Mouse (Mus musculus): Measurements from ENCODE around the gene Anxa4. TPM values are rescaled to one million over a fixed set of nuclear protein-coding genes. Genes with fewer than 3 reads are reported as not detected.

Anxa4 gene
- polyA plus RNA-seq, 1 experiment from 2014 or later: 6.2 TPM

DNA sequence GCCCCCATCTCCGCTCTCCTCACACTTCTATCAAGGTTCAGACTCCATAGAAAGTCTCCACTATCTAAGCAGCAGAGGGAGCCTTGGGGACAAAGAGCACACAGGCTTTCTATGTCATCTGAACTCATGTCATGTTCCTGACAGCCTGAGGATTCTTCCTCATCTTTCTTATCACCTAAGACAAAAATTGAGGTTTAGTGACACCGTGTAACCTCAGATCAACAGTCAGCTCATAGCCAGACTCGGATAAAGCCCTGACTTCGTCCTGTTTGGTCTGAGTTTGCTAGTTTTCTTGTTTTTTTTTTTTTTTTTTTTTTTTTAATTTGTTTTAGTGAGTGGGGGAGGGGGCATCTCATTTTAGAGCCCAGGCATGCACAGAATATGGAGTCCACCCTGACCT is 19.6 kb downstream of the Anxa4 start:
- Histone ChIP-seq H3K36me3 (no peaks in the 10 kb centered on the region), H3K4me2 (no peak overlapping the region), H3K27me3 (no peaks in the 10 kb centered on the region), H3K4me1 (replicated peaks) (no peaks in the 10 kb centered on the region), H3K4me3 (no peak overlapping the region), H3K27ac (no peak overlapping the region), H3K9ac (no peak overlapping the region), H3K9me3 (no peaks in the 10 kb centered on the region)
- no peak for ATAC-seq (ENCODE audit: low FRiP score)
- WGBS: 86% methylated on average over 4 of the region's 4 CpGs

- Histone ChIP-seq H3K9ac (no peak overlapping the region), H3K36me3 (no peaks in the 10 kb centered on the region), H3K27ac (no peak overlapping the region), H3K4me2 (no peak overlapping the region), H3K27me3 (no peaks in the 10 kb centered on the region), H3K4me3 (no peak overlapping the region), H3K4me1 (replicated peaks) (no peaks in the 10 kb centered on the region), H3K9me3 (no peaks in the 10 kb centered on the region)
- 88% methylated on average over 7 of the region's 7 CpGs for WGBS
- ATAC-seq (ENCODE audit: low FRiP score): no peak
Observed at GRCm38 (mm10) chr6:86772631-86773030, 20.8 kb downstream of the Anxa4 start.

- Histone ChIP-seq H3K4me2 (no peak overlapping the region), H3K9me3 (no peaks in the 10 kb centered on the region), H3K27me3 (no peaks in the 10 kb centered on the region), H3K4me1 (replicated peaks) (no peaks in the 10 kb centered on the region), H3K4me3 (no peak overlapping the region), H3K36me3 (no peaks in the 10 kb centered on the region), H3K27ac (no peak overlapping the region), H3K9ac (no peak overlapping the region)
- WGBS: 93% methylated on average over 4 of the region's 4 CpGs
- no peak for ATAC-seq (ENCODE audit: low FRiP score)
Observed at GRCm38 (mm10) chr6:86768938-86769337, 24.4 kb downstream of the Anxa4 start.

GRCm38 (mm10) chr6:86768186-86768776 is 25.1 kb downstream of the Anxa4 start:
- H3K36me3 ChIP-seq: no peaks in the 10 kb centered on the region
- no peak overlapping the region for H3K4me2 ChIP-seq
- ATAC-seq (ENCODE audit: low FRiP score): no peak
- no peak overlapping the region for H3K27ac ChIP-seq
- 85% methylated on average over 4 of the region's 4 CpGs for WGBS
- no peak overlapping the region for H3K9ac ChIP-seq
- H3K4me3 ChIP-seq: no peak overlapping the region
- no peaks in the 10 kb centered on the region for H3K4me1 ChIP-seq (replicated peaks)
- H3K27me3 ChIP-seq: no peaks in the 10 kb centered on the region
- no peaks in the 10 kb centered on the region for H3K9me3 ChIP-seq

GRCm38 (mm10) chr6:86767465-86767864 is 25.9 kb downstream of the Anxa4 start:
- Histone ChIP-seq H3K4me1 (replicated peaks) (no peaks in the 10 kb centered on the region), H3K9me3 (no peaks in the 10 kb centered on the region), H3K4me2 (no peak overlapping the region), H3K36me3 (no peaks in the 10 kb centered on the region), H3K4me3 (no peak overlapping the region), H3K27me3 (no peaks in the 10 kb centered on the region), H3K9ac (no peak overlapping the region), H3K27ac (no peak overlapping the region)
- no peak for ATAC-seq (ENCODE audit: low FRiP score)
- 75% methylated on average over 3 of the region's 3 CpGs for WGBS

DNA sequence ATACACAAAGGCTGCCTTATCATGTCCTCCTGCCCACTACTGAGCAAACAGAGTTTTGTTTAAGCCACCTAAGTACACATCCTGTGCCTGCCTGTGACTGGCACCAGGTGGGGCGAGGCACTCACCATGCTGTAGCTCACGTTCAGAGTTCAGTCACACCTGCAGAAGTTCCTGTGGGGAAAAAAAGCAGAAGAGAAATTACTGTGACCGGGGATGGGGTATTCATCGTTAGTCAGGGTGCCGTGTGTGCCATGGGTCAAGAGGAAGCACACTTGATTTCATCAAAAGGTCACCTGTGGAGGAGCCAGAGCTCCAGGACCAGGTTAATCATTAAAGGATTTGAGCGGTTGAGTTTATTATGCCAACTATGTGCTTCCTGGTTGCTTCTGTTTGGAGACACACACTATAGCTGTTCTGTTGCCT is 27.7 kb downstream of the Anxa4 start:
- no peaks in the 10 kb centered on the region for H3K9me3 ChIP-seq
- no peaks in the 10 kb centered on the region for H3K36me3 ChIP-seq
- H3K4me1 ChIP-seq (replicated peaks): no peaks in the 10 kb centered on the region
- no peak overlapping the region for H3K9ac ChIP-seq
- no peaks in the 10 kb centered on the region for H3K27me3 ChIP-seq
- H3K4me2 ChIP-seq: no peak overlapping the region
- 83% methylated on average over 6 of the region's 6 CpGs for WGBS
- no peak overlapping the region for H3K4me3 ChIP-seq
- ATAC-seq (ENCODE audit: low FRiP score): no peak
- no peak overlapping the region for H3K27ac ChIP-seq

GRCm38 (mm10) chr6:86754105-86754863 is 39.1 kb downstream of the Anxa4 start:
- WGBS: 91% methylated on average over 10 of the region's 10 CpGs
- Histone ChIP-seq H3K27ac (no peak overlapping the region), H3K36me3 (no peaks in the 10 kb centered on the region), H3K9me3 (no peaks in the 10 kb centered on the region), H3K27me3 (no peaks in the 10 kb centered on the region), H3K4me3 (no peak overlapping the region), H3K4me2 (no peak overlapping the region), H3K4me1 (replicated peaks) (no peaks in the 10 kb centered on the region), H3K9ac (no peak overlapping the region)
- no peak for ATAC-seq (ENCODE audit: low FRiP score)

GRCm38 (mm10) chr6:86752843-86753485 is 40.4 kb downstream of the Anxa4 start:
- no peaks in the 10 kb centered on the region for H3K27me3 ChIP-seq
- no peak for ATAC-seq (ENCODE audit: low FRiP score)
- no peaks in the 10 kb centered on the region for H3K9me3 ChIP-seq
- no peaks in the 10 kb centered on the region for H3K36me3 ChIP-seq
- H3K9ac ChIP-seq: no peak overlapping the region
- no peak overlapping the region for H3K4me2 ChIP-seq
- 86% methylated on average over 5 of the region's 5 CpGs for whole genome bisulfite sequencing
- no peak overlapping the region for H3K4me3 ChIP-seq
- H3K4me1 ChIP-seq (replicated peaks): no peaks in the 10 kb centered on the region
- H3K27ac ChIP-seq: no peak overlapping the region

DNA sequence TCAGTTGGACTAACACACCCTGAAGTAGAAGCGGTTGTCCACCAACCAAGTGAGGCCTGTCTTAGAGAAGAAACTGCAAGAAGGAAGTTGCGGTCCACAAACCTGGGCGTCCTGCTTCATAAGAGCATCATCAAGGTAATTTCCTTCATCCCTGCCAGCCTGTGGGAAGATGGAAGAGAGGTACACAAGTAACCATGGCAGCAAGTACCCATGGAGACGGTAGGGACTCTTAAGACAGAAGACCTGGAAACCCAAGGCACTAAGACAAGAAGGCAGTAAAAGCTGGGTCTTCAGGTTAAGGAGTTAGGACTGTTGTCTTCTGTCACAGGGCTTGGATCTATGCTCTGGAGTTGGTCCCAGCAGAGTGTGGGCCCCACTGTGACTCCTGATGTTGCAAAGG is 42.4 kb downstream of the Anxa4 start:
- no peak for ATAC-seq (ENCODE audit: low FRiP score)
- 91% methylated on average over 4 of the region's 4 CpGs for WGBS
- no peak overlapping the region for H3K4me3 ChIP-seq

DNA sequence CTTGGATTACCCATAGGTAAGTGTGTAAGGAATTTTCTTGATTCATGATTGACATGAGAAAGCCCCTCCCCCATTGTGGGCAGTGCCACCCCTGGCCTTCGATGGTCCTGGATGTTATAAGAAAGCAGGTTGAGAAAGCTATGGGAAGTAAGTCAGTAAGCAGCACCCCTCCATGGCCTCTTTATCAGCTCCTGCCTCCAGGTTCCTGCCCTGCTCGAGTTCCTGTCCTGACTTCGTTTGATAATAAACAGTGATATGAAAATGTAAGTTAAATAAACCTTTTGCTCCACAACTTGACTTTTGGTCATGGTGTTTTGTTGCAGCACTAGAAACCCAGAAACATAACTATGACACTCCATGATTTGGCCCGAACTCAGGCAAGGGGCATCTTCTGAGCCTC is 43.6 kb downstream of the Anxa4 start:
- WGBS: 89% methylated on average over 4 of the region's 4 CpGs
- no peak overlapping the region for H3K4me3 ChIP-seq
- H3K9ac ChIP-seq: no peak overlapping the region
- H3K9me3 ChIP-seq: no peaks in the 10 kb centered on the region
- H3K36me3 ChIP-seq: no peaks in the 10 kb centered on the region
- no peaks in the 10 kb centered on the region for H3K27me3 ChIP-seq
- H3K4me2 ChIP-seq: no peak overlapping the region
- ATAC-seq (ENCODE audit: low FRiP score): no peak
- no peaks in the 10 kb centered on the region for H3K4me1 ChIP-seq (replicated peaks)
- H3K27ac ChIP-seq: no peak overlapping the region

More for the DNA sequence above, 42.4 kb downstream of the Anxa4 start:
- Histone ChIP-seq H3K4me2 (no peak overlapping the region), H3K27me3 (no peaks in the 10 kb centered on the region), H3K27ac (no peak overlapping the region), H3K4me1 (replicated peaks) (no peaks in the 10 kb centered on the region), H3K9me3 (no peaks in the 10 kb centered on the region), H3K9ac (no peak overlapping the region), H3K36me3 (no peaks in the 10 kb centered on the region)

DNA sequence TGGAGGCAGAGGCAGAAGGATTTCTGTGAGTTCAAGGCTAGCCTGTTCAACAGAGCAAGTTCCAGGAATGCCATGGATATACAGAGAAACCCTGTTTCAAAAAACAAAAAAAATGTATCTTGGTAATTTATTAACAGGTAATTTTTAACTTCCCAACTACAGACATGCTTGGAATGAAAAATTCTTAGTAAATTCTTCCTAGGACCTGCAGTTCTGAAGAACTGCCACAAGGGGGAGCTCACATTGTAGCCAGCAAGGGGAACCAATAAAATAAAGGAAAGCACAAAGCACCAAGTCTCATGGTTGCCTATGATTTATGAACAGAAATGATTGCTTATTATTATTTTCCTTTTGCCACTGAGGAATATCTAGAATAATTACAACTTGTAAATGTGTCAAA is 46.2 kb downstream of the Anxa4 start:
- no peak overlapping the region for H3K27ac ChIP-seq
- H3K9ac ChIP-seq: no peak overlapping the region
- no peak overlapping the region for H3K4me3 ChIP-seq
- H3K27me3 ChIP-seq: no peaks in the 10 kb centered on the region
- H3K9me3 ChIP-seq: no peaks in the 10 kb centered on the region
- no peak overlapping the region for H3K4me2 ChIP-seq
- no peak for ATAC-seq (ENCODE audit: low FRiP score)
- H3K36me3 ChIP-seq: no peaks in the 10 kb centered on the region
- no peaks in the 10 kb centered on the region for H3K4me1 ChIP-seq (replicated peaks)

GRCm38 (mm10) chr6:86740652-86741051 is 52.7 kb downstream of the Anxa4 start:
- no peaks in the 10 kb centered on the region for H3K4me1 ChIP-seq (replicated peaks)
- no peaks in the 10 kb centered on the region for H3K27me3 ChIP-seq
- H3K9me3 ChIP-seq: no peaks in the 10 kb centered on the region
- no peak for ATAC-seq (ENCODE audit: low FRiP score)
- 31% methylated on average over 3 of the region's 3 CpGs for WGBS
- H3K36me3 ChIP-seq: no peaks in the 10 kb centered on the region
- no peak overlapping the region for H3K4me2 ChIP-seq
- H3K27ac ChIP-seq: no peak overlapping the region
- H3K4me3 ChIP-seq: no peak overlapping the region
- H3K9ac ChIP-seq: no peak overlapping the region

- H3K4me3 ChIP-seq: no peak overlapping the region
- no peak overlapping the region for H3K9ac ChIP-seq
- no peak for ATAC-seq (ENCODE audit: low FRiP score)
- no peaks in the 10 kb centered on the region for H3K36me3 ChIP-seq
- H3K9me3 ChIP-seq: no peaks in the 10 kb centered on the region
- no peak overlapping the region for H3K27ac ChIP-seq
- 89% methylated on average over 6 of the region's 6 CpGs for WGBS
- peaks cover 16% of the 10 kb centered on the region for H3K4me1 ChIP-seq (replicated peaks)
- no peaks in the 10 kb centered on the region for H3K27me3 ChIP-seq
- no peak overlapping the region for H3K4me2 ChIP-seq
Observed at GRCm38 (mm10) chr6:86736830-86737229, 56.6 kb downstream of the Anxa4 start.

Data from hindbrain, embryonic 13.5 days (tissue).